Mouse (Mus musculus): ENCODE results near the gene Psmb4.
A peak's percentile ranks its signal among the peaks of the same experiment; 100 is the strongest.
"Not testable (repeated sequence)": the region's sequence is repeated elsewhere in the genome, so short reads cannot be mapped to it uniquely, and the experiment has no call there.

Psmb4 gene

GRCm38 (mm10) chr3:94906482-94906881 is 19.7 kb upstream of the Psmb4 start:
- no peak for DNase-seq (ENCODE audit: low spot score)

GRCm38 (mm10) chr3:94904759-94905158 is 18.0 kb upstream of the Psmb4 start:
- not testable (repeated sequence) for DNase-seq (ENCODE audit: low spot score)

- DNase-seq (ENCODE audit: low spot score): peak; percentile 73
Observed at GRCm38 (mm10) chr3:94902747-94903146, 16.0 kb upstream of the Psmb4 start.

- DNase-seq (ENCODE audit: low spot score): no peak
Observed at GRCm38 (mm10) chr3:94894076-94894475, 7.3 kb upstream of the Psmb4 start.

GRCm38 (mm10) chr3:94888595-94888994 is 1.8 kb upstream of the Psmb4 start:
- DNase-seq (ENCODE audit: low spot score): no peak

- no peak for DNase-seq (ENCODE audit: low spot score)
Observed at GRCm38 (mm10) chr3:94882579-94882978, 4.2 kb downstream of the Psmb4 start.

- no peak for DNase-seq (ENCODE audit: low spot score)
Observed at GRCm38 (mm10) chr3:94881840-94882239, 4.9 kb downstream of the Psmb4 start.

- no peak for DNase-seq (ENCODE audit: low spot score)
Observed at GRCm38 (mm10) chr3:94878618-94879017, 8.1 kb downstream of the Psmb4 start.

- no peak for DNase-seq (ENCODE audit: low spot score)
Observed at GRCm38 (mm10) chr3:94869011-94869410, 17.8 kb downstream of the Psmb4 start.

- no peak for DNase-seq (ENCODE audit: low spot score)
Observed at GRCm38 (mm10) chr3:94859471-94859870, 27.3 kb downstream of the Psmb4 start.

GRCm38 (mm10) chr3:94852215-94852614 is 34.5 kb downstream of the Psmb4 start:
- no peak for DNase-seq (ENCODE audit: low spot score)

GRCm38 (mm10) chr3:94851731-94852130 is 35.0 kb downstream of the Psmb4 start:
- no peak for DNase-seq (ENCODE audit: low spot score)

- DNase-seq (ENCODE audit: low spot score): peak; percentile 76
Observed at GRCm38 (mm10) chr3:94849338-94849737, 37.4 kb downstream of the Psmb4 start.

- DNase-seq (ENCODE audit: low spot score): no peak
Observed at GRCm38 (mm10) chr3:94847382-94847781, 39.4 kb downstream of the Psmb4 start.

- DNase-seq (ENCODE audit: low spot score): no peak
Observed at GRCm38 (mm10) chr3:94839101-94839500, 47.7 kb downstream of the Psmb4 start.

- DNase-seq (ENCODE audit: low spot score): no peak
Observed at GRCm38 (mm10) chr3:94838631-94839030, 48.1 kb downstream of the Psmb4 start.

GRCm38 (mm10) chr3:94837959-94838496 is 48.7 kb downstream of the Psmb4 start:
- peak; percentile 88 for DNase-seq (ENCODE audit: low spot score)

GRCm38 (mm10) chr3:94837183-94837890 is 49.4 kb downstream of the Psmb4 start, which contains the start of gene Pogz:
Pogz (plus strand) TSS chr3:94837567.
- DNase-seq (ENCODE audit: low spot score): peak; percentile 97

GRCm38 (mm10) chr3:94835396-94835795 is 51.4 kb downstream of the Psmb4 start:
- no peak for DNase-seq (ENCODE audit: low spot score)
